Mouse (Mus musculus) stomach, postnatal 0 days (tissue): Measurements from ENCODE around the gene Ywhaq.

Experiments used
- CTCF ChIP-seq: IDR thresholded peaks from 2 replicates; pipeline ENCODE4 v1.5.1; 2016; ENCODE audit warnings: antibody characterized with exemption, low read depth, mild to moderate bottlenecking, moderate library complexity
- EP300 ChIP-seq: optimal IDR thresholded peaks from 2 replicates; pipeline ENCODE3; 2016; ENCODE audit warnings: antibody characterized with exemption

DNA sequence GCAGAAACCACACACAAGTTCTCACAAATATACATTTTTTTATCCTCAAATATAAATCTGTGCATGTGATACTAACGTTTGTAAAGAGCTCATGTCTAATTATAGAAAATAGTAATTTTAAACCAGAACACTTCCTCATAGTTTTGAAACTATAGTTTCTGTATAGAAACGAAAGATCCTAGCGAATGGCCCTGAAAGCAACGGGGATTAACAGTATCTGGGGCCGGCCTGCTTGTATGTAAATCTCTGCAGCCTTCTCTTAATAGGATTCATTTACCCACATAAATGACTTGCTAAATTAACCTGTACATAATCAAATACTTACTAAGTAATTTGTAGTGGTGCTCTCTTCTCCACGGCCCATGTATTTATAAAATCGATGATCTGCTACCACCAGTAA lies 70.5 kb downstream of the Ywhaq start:
- TF ChIP-seq CTCF (no peak), EP300 (no peak)
